Mouse (Mus musculus): ENCODE results near the gene Olfr967. TPM values are rescaled to one million over a fixed set of nuclear protein-coding genes. Genes with fewer than 3 reads are reported as not detected.
"Not testable (repeated sequence)": the region's sequence is repeated elsewhere in the genome, so short reads cannot be mapped to it uniquely, and the experiment has no call there.

Olfr967 gene
- not detected in 2 replicates for polyA plus RNA-seq (2014; fragmentation: Nextera tagmentation; extraction: Ambion mirVana)

- H3K4me2 ChIP-seq (replicated peaks): no peak within 1 kb of the TSS
- H3K36me3 ChIP-seq (replicated peaks; ENCODE audit: control insufficient read depth, insufficient read depth): no peaks in the 10 kb centered on the region
- H3K27me3 ChIP-seq (ENCODE audit: control insufficient read depth, insufficient read depth, low read length): no peaks in the 10 kb centered on the region
- H3K4me3 ChIP-seq (replicated peaks; ENCODE audit: low read length): no peak within 1 kb of the TSS
- H3K9ac ChIP-seq: no peak within 1 kb of the TSS
- no peaks in the 10 kb centered on the region for H3K4me1 ChIP-seq (replicated peaks; ENCODE audit: control insufficient read depth, insufficient read depth, low read length)
- H3K9me3 ChIP-seq (ENCODE audit: control insufficient read depth, low read length): no peaks in the 10 kb centered on the region
- no peak within 1 kb of the TSS for H3K27ac ChIP-seq
- DNase-seq (ENCODE audit: low spot score): no peak
- no peak for ATAC-seq (ENCODE audit: low FRiP score)
Measured at GRCm38 (mm10) chr9:39745949-39746348, at the start of gene Olfr967. TSS of gene Olfr967 (plus strand) at chr9:39746249.

GRCm38 (mm10) chr9:39701123-39701522, 44.9 kb upstream of the Olfr967 start:
- not testable (repeated sequence) for H3K4me1 ChIP-seq (replicated peaks; ENCODE audit: control insufficient read depth, insufficient read depth, low read length); H3K4me3 ChIP-seq (replicated peaks; ENCODE audit: low read length); H3K27ac ChIP-seq; H3K9ac ChIP-seq; H3K4me2 ChIP-seq (replicated peaks); H3K36me3 ChIP-seq (replicated peaks; ENCODE audit: control insufficient read depth, insufficient read depth); H3K9me3 ChIP-seq (ENCODE audit: control insufficient read depth, low read length); H3K27me3 ChIP-seq (ENCODE audit: control insufficient read depth, insufficient read depth, low read length); DNase-seq (ENCODE audit: low spot score); ATAC-seq (ENCODE audit: low FRiP score)
- 84% methylated on average over 7 of the region's 8 CpGs for WGBS

GRCm38 (mm10) chr9:39707017-39707416, 39.0 kb upstream of the Olfr967 start, which contains the start of gene Olfr149:
TSS of gene Olfr149 (minus strand) at chr9:39707117.
- Histone ChIP-seq H3K27me3 (ENCODE audit: control insufficient read depth, insufficient read depth, low read length) (no peaks in the 10 kb centered on the region), H3K9ac (no peak within 1 kb of the TSS), H3K36me3 (replicated peaks; ENCODE audit: control insufficient read depth, insufficient read depth) (no peaks in the 10 kb centered on the region), H3K4me1 (replicated peaks; ENCODE audit: control insufficient read depth, insufficient read depth, low read length) (no peaks in the 10 kb centered on the region), H3K4me2 (replicated peaks) (no peak within 1 kb of the TSS), H3K4me3 (replicated peaks; ENCODE audit: low read length) (no peak within 1 kb of the TSS), H3K27ac (no peak within 1 kb of the TSS), H3K9me3 (ENCODE audit: control insufficient read depth, low read length) (no peaks in the 10 kb centered on the region)
- DNase-seq (ENCODE audit: low spot score) (no peak), ATAC-seq (ENCODE audit: low FRiP score) (no peak)

- Histone ChIP-seq H3K9me3 (ENCODE audit: control insufficient read depth, low read length) (no peaks in the 10 kb centered on the region), H3K27me3 (ENCODE audit: control insufficient read depth, insufficient read depth, low read length) (no peaks in the 10 kb centered on the region), H3K9ac (no peak overlapping the region), H3K27ac (no peak overlapping the region), H3K4me1 (replicated peaks; ENCODE audit: control insufficient read depth, insufficient read depth, low read length) (no peaks in the 10 kb centered on the region), H3K4me2 (replicated peaks) (no peak overlapping the region), H3K36me3 (replicated peaks; ENCODE audit: control insufficient read depth, insufficient read depth) (no peaks in the 10 kb centered on the region), H3K4me3 (replicated peaks; ENCODE audit: low read length) (no peak overlapping the region)
- DNase-seq (ENCODE audit: low spot score): no peak
- ATAC-seq (ENCODE audit: low FRiP score): no peak
- 78% methylated on average over 3 of the region's 3 CpGs for WGBS
Measured at GRCm38 (mm10) chr9:39708958-39709357, 37.1 kb upstream of the Olfr967 start.

GRCm38 (mm10) chr9:39711053-39711452, 35.0 kb upstream of the Olfr967 start, which contains the start of gene Olfr965:
TSS of gene Olfr965 (plus strand) at chr9:39711353.
- H3K4me3 ChIP-seq (replicated peaks; ENCODE audit: low read length): no peak within 1 kb of the TSS
- H3K36me3 ChIP-seq (replicated peaks; ENCODE audit: control insufficient read depth, insufficient read depth): no peaks in the 10 kb centered on the region
- no peak within 1 kb of the TSS for H3K4me2 ChIP-seq (replicated peaks)
- no peak within 1 kb of the TSS for H3K9ac ChIP-seq
- no peaks in the 10 kb centered on the region for H3K9me3 ChIP-seq (ENCODE audit: control insufficient read depth, low read length)
- no peaks in the 10 kb centered on the region for H3K27me3 ChIP-seq (ENCODE audit: control insufficient read depth, insufficient read depth, low read length)
- no peaks in the 10 kb centered on the region for H3K4me1 ChIP-seq (replicated peaks; ENCODE audit: control insufficient read depth, insufficient read depth, low read length)
- no peak within 1 kb of the TSS for H3K27ac ChIP-seq
- ATAC-seq (ENCODE audit: low FRiP score) (no peak), DNase-seq (ENCODE audit: low spot score) (no peak)

- H3K4me1 ChIP-seq (replicated peaks; ENCODE audit: control insufficient read depth, insufficient read depth, low read length): no peaks in the 10 kb centered on the region
- H3K36me3 ChIP-seq (replicated peaks; ENCODE audit: control insufficient read depth, insufficient read depth): no peaks in the 10 kb centered on the region
- H3K27me3 ChIP-seq (ENCODE audit: control insufficient read depth, insufficient read depth, low read length): no peaks in the 10 kb centered on the region
- H3K9ac ChIP-seq: no peak within 1 kb of the TSS
- no peak within 1 kb of the TSS for H3K4me2 ChIP-seq (replicated peaks)
- H3K4me3 ChIP-seq (replicated peaks; ENCODE audit: low read length): no peak within 1 kb of the TSS
- H3K27ac ChIP-seq: no peak within 1 kb of the TSS
- DNase-seq (ENCODE audit: low spot score) (no peak), ATAC-seq (ENCODE audit: low FRiP score) (no peak)
- H3K9me3 ChIP-seq (ENCODE audit: control insufficient read depth, low read length): no peaks in the 10 kb centered on the region
Measured at GRCm38 (mm10) chr9:39730678-39731077, 15.4 kb upstream of the Olfr967 start, which contains the start of gene Olfr150. TSS of gene Olfr150 (plus strand) at chr9:39730978.

GRCm38 (mm10) chr9:39740741-39741140, 5.3 kb upstream of the Olfr967 start:
- Histone ChIP-seq H3K27ac (no peak overlapping the region), H3K4me1 (replicated peaks; ENCODE audit: control insufficient read depth, insufficient read depth, low read length) (no peaks in the 10 kb centered on the region), H3K27me3 (ENCODE audit: control insufficient read depth, insufficient read depth, low read length) (no peaks in the 10 kb centered on the region), H3K4me2 (replicated peaks) (no peak overlapping the region), H3K36me3 (replicated peaks; ENCODE audit: control insufficient read depth, insufficient read depth) (no peaks in the 10 kb centered on the region), H3K4me3 (replicated peaks; ENCODE audit: low read length) (no peak overlapping the region), H3K9ac (no peak overlapping the region), H3K9me3 (ENCODE audit: control insufficient read depth, low read length) (no peaks in the 10 kb centered on the region)
- 92% methylated on average over 1 of the region's 1 CpGs for WGBS
- ATAC-seq (ENCODE audit: low FRiP score): no peak
- DNase-seq (ENCODE audit: low spot score): no peak

GRCm38 (mm10) chr9:39746428-39746827, 379 bp downstream of the Olfr967 start:
- DNase-seq (ENCODE audit: low spot score) (no peak), ATAC-seq (ENCODE audit: low FRiP score) (no peak)
- Histone ChIP-seq H3K27ac (no peak overlapping the region), H3K4me2 (replicated peaks) (no peak overlapping the region), H3K27me3 (ENCODE audit: control insufficient read depth, insufficient read depth, low read length) (no peaks in the 10 kb centered on the region), H3K4me1 (replicated peaks; ENCODE audit: control insufficient read depth, insufficient read depth, low read length) (no peaks in the 10 kb centered on the region), H3K4me3 (replicated peaks; ENCODE audit: low read length) (no peak overlapping the region), H3K9me3 (ENCODE audit: control insufficient read depth, low read length) (no peaks in the 10 kb centered on the region), H3K36me3 (replicated peaks; ENCODE audit: control insufficient read depth, insufficient read depth) (no peaks in the 10 kb centered on the region), H3K9ac (no peak overlapping the region)
- WGBS: 80% methylated on average over 1 of the region's 1 CpGs

GRCm38 (mm10) chr9:39783153-39783552, 37.1 kb downstream of the Olfr967 start, which contains the start of gene Olfr968:
TSS of gene Olfr968 (minus strand) at chr9:39783253.
- no peak within 1 kb of the TSS for H3K9ac ChIP-seq
- H3K4me2 ChIP-seq (replicated peaks): no peak within 1 kb of the TSS
- DNase-seq (ENCODE audit: low spot score): no peak
- ATAC-seq (ENCODE audit: low FRiP score): no peak
- H3K27me3 ChIP-seq (ENCODE audit: control insufficient read depth, insufficient read depth, low read length): no peaks in the 10 kb centered on the region
- H3K27ac ChIP-seq: no peak within 1 kb of the TSS
- H3K36me3 ChIP-seq (replicated peaks; ENCODE audit: control insufficient read depth, insufficient read depth): no peaks in the 10 kb centered on the region
- no peaks in the 10 kb centered on the region for H3K9me3 ChIP-seq (ENCODE audit: control insufficient read depth, low read length)
- no peaks in the 10 kb centered on the region for H3K4me1 ChIP-seq (replicated peaks; ENCODE audit: control insufficient read depth, insufficient read depth, low read length)
- WGBS: 87% methylated on average over 1 of the region's 1 CpGs
- no peak within 1 kb of the TSS for H3K4me3 ChIP-seq (replicated peaks; ENCODE audit: low read length)

GRCm38 (mm10) chr9:39790558-39790957, 44.5 kb downstream of the Olfr967 start, which contains the start of gene Olfr969:
TSS of gene Olfr969 (plus strand) at chr9:39790945.
- H3K4me2 ChIP-seq (replicated peaks): no peak within 1 kb of the TSS
- H3K4me1 ChIP-seq (replicated peaks; ENCODE audit: control insufficient read depth, insufficient read depth, low read length): no peaks in the 10 kb centered on the region
- H3K9ac ChIP-seq: no peak within 1 kb of the TSS
- H3K27me3 ChIP-seq (ENCODE audit: control insufficient read depth, insufficient read depth, low read length): no peaks in the 10 kb centered on the region
- no peak for DNase-seq (ENCODE audit: low spot score)
- no peak within 1 kb of the TSS for H3K4me3 ChIP-seq (replicated peaks; ENCODE audit: low read length)
- H3K36me3 ChIP-seq (replicated peaks; ENCODE audit: control insufficient read depth, insufficient read depth): no peaks in the 10 kb centered on the region
- 66% methylated on average over 2 of the region's 2 CpGs for WGBS
- no peak within 1 kb of the TSS for H3K27ac ChIP-seq
- H3K9me3 ChIP-seq (ENCODE audit: control insufficient read depth, low read length): no peaks in the 10 kb centered on the region
- ATAC-seq (ENCODE audit: low FRiP score): no peak

Data from hindbrain, embryonic 14.5 days (tissue).